29 mouse cellular contexts compared by ENCODE assay signal in the genomic region with DNA sequence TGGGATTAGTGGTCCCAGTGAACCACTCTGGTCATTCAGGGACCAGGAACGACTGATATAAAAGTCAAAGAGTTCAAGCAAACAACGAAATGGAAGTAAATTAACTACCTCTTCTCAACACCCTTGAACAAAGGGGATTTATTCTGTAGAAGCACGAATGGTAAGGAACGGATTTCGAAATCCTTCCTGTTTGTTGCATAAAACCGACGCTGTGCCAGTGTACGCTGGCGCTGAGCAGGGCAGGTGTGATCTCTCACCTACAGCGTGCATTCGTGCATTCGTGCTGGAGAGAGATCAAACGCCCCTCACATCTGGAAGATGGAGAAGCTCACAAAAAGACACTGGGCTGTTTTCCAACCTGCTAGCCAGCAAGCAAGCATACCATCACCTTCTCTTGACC.
A peak's percentile ranks its signal among the peaks of the same experiment; 100 is the strongest.
DNase-seq lines count a peak whose midpoint lies in the region; ATAC-seq and TF ChIP-seq lines count a peak whose summit lies in the region.
"Had no signal": no experiment of that assay in that cellular context is flagged by ENCODE, and none has a peak within 500 bp of the region (broad histone marks: within the 10 kb centered on the region; RNA-seq: fewer than 3 reads in every experiment).

No protein-coding gene starts in this region.

- peak; percentile 21 for DNase-seq in thymus, postnatal 14 days
- DNase-seq in thymus, adult 18-20 months = no peak
- peak; percentile 84 for DNase-seq in gonadal fat pad, adult 2 months (ENCODE audit: low read depth)
- peak; percentile 63 for DNase-seq in lung, postnatal 0 days (ENCODE audit: low spot score)
- no peak for DNase-seq in MN1 (ENCODE audit: low spot score)
- no peak for DNase-seq in layer of hippocampus, postnatal 25 days (ENCODE audit: extremely low spot score in 1 of 2, low spot score in 1 of 2)
- DNase-seq: adrenal gland, adult 2 months; cerebellum, adult 2 months; cerebellum, postnatal 36 days; embryo, embryonic 11 days; heart, adult 11 months; kidney, adult 18-20 months; kidney, postnatal 4 days; layer of hippocampus, adult 9-11 months; left cerebral cortex, postnatal 4 days; lung, embryonic 14.5 days; right cerebral cortex, postnatal 25 days had no signal

- H3K9ac ChIP-seq in lung, postnatal 0 days (replicated peaks; ENCODE audit: low read depth) = no peak overlapping the region
- no peak overlapping the region for H3K9ac ChIP-seq in hindbrain, embryonic 16.5 days (ENCODE audit: low read depth, low read length)
- H3K9ac ChIP-seq: embryonic facial prominence, embryonic 13.5 days; forebrain, embryonic 13.5 days; limb, embryonic 15.5 days; lung, embryonic 14.5 days; midbrain, embryonic 13.5 days; neural tube, embryonic 12.5 days had no signal

- H3K36me3 ChIP-seq in lung, postnatal 0 days (ENCODE audit: insufficient read depth, low read length) = no peaks in the 10 kb centered on the region
- H3K36me3 ChIP-seq in hindbrain, embryonic 16.5 days (ENCODE audit: control insufficient read depth, insufficient read depth, low read length) = no peaks in the 10 kb centered on the region
- H3K36me3 ChIP-seq: embryonic facial prominence, embryonic 13.5 days; limb, embryonic 15.5 days; midbrain, embryonic 13.5 days; neural tube, embryonic 12.5 days had no signal

- H3K9me3 ChIP-seq in lung, postnatal 0 days (ENCODE audit: low read length) = no peaks in the 10 kb centered on the region
- no peaks in the 10 kb centered on the region for H3K9me3 ChIP-seq in hindbrain, embryonic 16.5 days (ENCODE audit: control insufficient read depth, low read length)
- H3K9me3 ChIP-seq: embryonic facial prominence, embryonic 13.5 days; forebrain, embryonic 13.5 days; limb, embryonic 15.5 days; midbrain, embryonic 13.5 days; neural tube, embryonic 12.5 days had no signal

- TF ChIP-seq EP300 in lung, postnatal 0 days (IDR thresholded peaks at IDR 0.05) = no peak

- no peak overlapping the region for H3K27ac ChIP-seq in lung, postnatal 0 days (ENCODE audit: low read length)
- no peak overlapping the region for H3K27ac ChIP-seq in hindbrain, embryonic 16.5 days (ENCODE audit: low read depth, low read length)
- H3K27ac ChIP-seq: embryonic facial prominence, embryonic 13.5 days; forebrain, embryonic 13.5 days; limb, embryonic 15.5 days; midbrain, embryonic 13.5 days; neural tube, embryonic 12.5 days had no signal

- peak; percentile 60 for ATAC-seq in lung, postnatal 0 days
- ATAC-seq in megakaryocyte progenitor cell, adult 5-6 weeks (replicated peaks; ENCODE audit: poor library complexity) = peak; percentile 39; the same call in 1 of the 2 replicates
- ATAC-seq in hindbrain, embryonic 16.5 days = no peak
- ATAC-seq: forebrain, embryonic 13.5 days; inflammation-experienced regulatory T-cells, adult 6 months; midbrain, embryonic 13.5 days; Patski had no signal

- no peaks in the 10 kb centered on the region for H3K27me3 ChIP-seq in lung, postnatal 0 days (replicated peaks; ENCODE audit: insufficient read depth, low read length)
- no peaks in the 10 kb centered on the region for H3K27me3 ChIP-seq in hindbrain, embryonic 16.5 days (replicated peaks; ENCODE audit: control insufficient read depth, insufficient read depth, low read length)
- H3K27me3 ChIP-seq: limb, embryonic 15.5 days; neural tube, embryonic 12.5 days; Patski had no signal

- H3K4me3 ChIP-seq in lung, postnatal 0 days (ENCODE audit: low read depth, low read length) = no peak overlapping the region
- H3K4me3 ChIP-seq in hindbrain, embryonic 16.5 days (ENCODE audit: low read length) = no peak overlapping the region
- H3K4me3 ChIP-seq: embryonic facial prominence, embryonic 13.5 days; erythroblast, embryonic 14.5 days; forebrain, embryonic 13.5 days; limb, embryonic 15.5 days; megakaryocyte, embryonic 14.5 days; midbrain, embryonic 13.5 days; neural tube, embryonic 12.5 days had no signal

- H3K4me1 ChIP-seq in lung, postnatal 0 days (ENCODE audit: insufficient read depth, low read depth, low read length) = 0 out of 2 replicates have a peak, but pooled peaks cover 3% of the 10 kb centered on the region
- peaks cover 12% of the 10 kb centered on the region for H3K4me1 ChIP-seq in hindbrain, embryonic 16.5 days (ENCODE audit: control insufficient read depth, insufficient read depth, low read depth, low read length)

- WGBS in lung, postnatal 0 days = 42% methylated on average over 13 of the region's 13 CpGs
- 66% methylated on average over 13 of the region's 13 CpGs for WGBS in hindbrain, embryonic 16.5 days

- TF ChIP-seq CTCF in lung, postnatal 0 days (IDR thresholded peaks at IDR 0.05) = no peak

- no peak overlapping the region for H3K4me2 ChIP-seq in lung, postnatal 0 days (replicated peaks; ENCODE audit: low read depth, low read length)
- H3K4me2 ChIP-seq in hindbrain, embryonic 16.5 days (ENCODE audit: low read length) = no peak overlapping the region
- H3K4me2 ChIP-seq: embryonic facial prominence, embryonic 13.5 days; forebrain, embryonic 13.5 days; heart, embryonic 11.5 days; limb, embryonic 15.5 days; lung, embryonic 14.5 days; midbrain, embryonic 13.5 days; neural tube, embryonic 12.5 days had no signal

Comparison
In these comparisons a context has a peak if more than half of its experiments do, and no peak if none do; other contexts are left out.
1. DNase-seq: peak in thymus, postnatal 14 days (single experiment), gonadal fat pad, adult 2 months (single experiment) and lung, postnatal 0 days (single experiment); none in thymus, adult 18-20 months (0 of 2), MN1 (single experiment) and layer of hippocampus, postnatal 25 days (0 of 2).